Mouse (Mus musculus) gastrocnemius, postnatal 25 days (tissue): ENCODE results near the gene AF067061. TPM values are rescaled to one million over a fixed set of nuclear protein-coding genes. Genes with fewer than 3 reads are reported as not detected.
"Not testable (repeated sequence)": the region's sequence is repeated elsewhere in the genome, so short reads cannot be mapped to it uniquely, and the experiment has no call there.

Experiments used
- DNase-seq: peaks from one replicate; pipeline ENCODE4 v3.0.0; 2022
- long read RNA-seq, 2 experiments: library from polyadenylated mRNA; stranded (forward); transcript quantifications; one replicate each; pipeline ENCODE4 v2.0.0; 2021
- total RNA-seq, 2 experiments: library from RNA; stranded (reverse); gene quantifications; 1 replicate in 1 of 2; 2 replicates in 1 of 2; pipeline ENCODE4 v1.2.3; 2021

Gene AF067061
- not detected for total RNA-seq
- long read RNA-seq, experiment 1 = 0 reads
- long read RNA-seq, experiment 2 = 0 reads

- DNase-seq = not testable (repeated sequence)
Measured at GRCm38 (mm10) chr13:120262870-120263269, at the start of gene AF067061. Gene AF067061 (plus strand): TSS chr13:120263114.

GRCm38 (mm10) chr13:120215847-120216246, 47.1 kb upstream of the AF067061 start, which contains the start of gene Gm21762:
Gene Gm21762 (minus strand): TSS chr13:120215947.
- DNase-seq = not testable (repeated sequence)

- DNase-seq = not testable (repeated sequence)
Measured at GRCm38 (mm10) chr13:120220922-120221321, 42.0 kb upstream of the AF067061 start.

GRCm38 (mm10) chr13:120223012-120223659, 39.8 kb upstream of the AF067061 start:
- DNase-seq = not testable (repeated sequence)

GRCm38 (mm10) chr13:120231798-120232197, 31.1 kb upstream of the AF067061 start:
- not testable (repeated sequence) for DNase-seq

- DNase-seq = not testable (repeated sequence)
Measured at GRCm38 (mm10) chr13:120232447-120233049, 30.4 kb upstream of the AF067061 start.

- not testable (repeated sequence) for DNase-seq
Measured at GRCm38 (mm10) chr13:120238811-120239210, 24.1 kb upstream of the AF067061 start, which contains the start of gene Gm21731. Gene Gm21731 (plus strand): TSS chr13:120239111.

GRCm38 (mm10) chr13:120251208-120251924, 11.5 kb upstream of the AF067061 start:
- not testable (repeated sequence) for DNase-seq

GRCm38 (mm10) chr13:120258817-120259658, 3.9 kb upstream of the AF067061 start:
- not testable (repeated sequence) for DNase-seq

- not testable (repeated sequence) for DNase-seq
Measured at GRCm38 (mm10) chr13:120259718-120260117, 3.2 kb upstream of the AF067061 start.

- not testable (repeated sequence) for DNase-seq
Measured at GRCm38 (mm10) chr13:120277837-120278236, 14.9 kb downstream of the AF067061 start.

- no peak for DNase-seq
Measured at GRCm38 (mm10) chr13:120278784-120279183, 15.9 kb downstream of the AF067061 start.

- no peak for DNase-seq
Measured at GRCm38 (mm10) chr13:120299324-120299894, 36.5 kb downstream of the AF067061 start.

- no peak for DNase-seq
Measured at GRCm38 (mm10) chr13:120299991-120300442, 37.1 kb downstream of the AF067061 start, which contains the start of gene BC147527. Gene BC147527 (plus strand): TSS chr13:120300392.

- no peak for DNase-seq
Measured at GRCm38 (mm10) chr13:120300853-120301252, 37.9 kb downstream of the AF067061 start.

- DNase-seq = no peak
Measured at GRCm38 (mm10) chr13:120310749-120311148, 47.8 kb downstream of the AF067061 start.

- no peak for DNase-seq
Measured at GRCm38 (mm10) chr13:120313584-120313983, 50.7 kb downstream of the AF067061 start.
